Mouse (Mus musculus) erythroblast, embryonic 14.5 days (primary cell): ENCODE results near the gene Tstd3. TPM values are rescaled to one million over a fixed set of nuclear protein-coding genes. Genes with fewer than 3 reads are reported as not detected.

Source experiments
- H3K27me3 ChIP-seq: 2 replicates; pipeline ENCODE4 v1.6.1; 2012; ENCODE audit warnings: inconsistent platforms; ENCODE audit not compliant: control insufficient read depth
- H3K36me3 ChIP-seq: 2 replicates; pipeline ENCODE4 v1.6.1; 2012; ENCODE audit warnings: mild to moderate bottlenecking, inconsistent platforms; ENCODE audit not compliant: control insufficient read depth
- H3K4me1 ChIP-seq: 2 replicates; pipeline ENCODE4 v1.6.1; 2012; ENCODE audit warnings: inconsistent platforms; ENCODE audit not compliant: control insufficient read depth
- H3K4me3 ChIP-seq: replicated peaks from 2 replicates; pipeline ENCODE3; 2012; ENCODE audit warnings: moderate library complexity, mild to moderate bottlenecking, inconsistent platforms
- H3K9me3 ChIP-seq: 2 replicates; pipeline ENCODE4 v1.6.1; 2012; ENCODE audit warnings: low read length, inconsistent platforms, mixed read lengths; ENCODE audit not compliant: control insufficient read depth
- GATA1 ChIP-seq: IDR thresholded peaks from 2 replicates; pipeline ENCODE4 v1.6.1; 2012; ENCODE audit warnings: low read length, inconsistent platforms, mixed read lengths
- TAL1 ChIP-seq: IDR thresholded peaks from 3 replicates; pipeline ENCODE4 v1.6.1; 2012; ENCODE audit warnings: low read length, inconsistent platforms, mixed read lengths
- polyA plus RNA-seq: library from polyadenylated mRNA; stranded (reverse); fragments of >175 nt; gene quantifications from 2 replicates; pipeline ENCODE4 v1.2.3, GENCODE M21; 2012

Tstd3 gene
- polyA plus RNA-seq = 0.54 and 0.60 TPM in 2 replicates

- H3K4me1 ChIP-seq = peaks cover 21% of the 10 kb centered on the region
- 0 out of 2 replicates have a peak, but pooled peaks cover 2% of the 10 kb centered on the region for H3K9me3 ChIP-seq
- peak within 1 kb of the TSS; percentile 92 for H3K4me3 ChIP-seq
- H3K27me3 ChIP-seq = no peaks in the 10 kb centered on the region
- TF ChIP-seq GATA1 (no peak), TAL1 (no peak)
- peaks cover 3% of the 10 kb centered on the region for H3K36me3 ChIP-seq
These were observed at the start of gene Tstd3, which contains the start of gene Usp45 for GRCm38 (mm10) chr4:21766863-21767304. Gene Tstd3 (minus strand): TSS chr4:21767212. Gene Usp45 (plus strand): TSS chr4:21767156.

GRCm38 (mm10) chr4:21814029-21814428 is 47.0 kb upstream of the Tstd3 start:
- TF ChIP-seq TAL1 (no peak), GATA1 (no peak)
- H3K9me3 ChIP-seq = no peaks in the 10 kb centered on the region
- peaks cover 99% of the 10 kb centered on the region for H3K36me3 ChIP-seq
- no peaks in the 10 kb centered on the region for H3K4me1 ChIP-seq
- no peak overlapping the region for H3K4me3 ChIP-seq
- no peaks in the 10 kb centered on the region for H3K27me3 ChIP-seq

GRCm38 (mm10) chr4:21812635-21813034 is 45.6 kb upstream of the Tstd3 start:
- H3K9me3 ChIP-seq = no peaks in the 10 kb centered on the region
- TF ChIP-seq TAL1 (no peak), GATA1 (no peak)
- H3K27me3 ChIP-seq = no peaks in the 10 kb centered on the region
- H3K4me1 ChIP-seq = no peaks in the 10 kb centered on the region
- H3K4me3 ChIP-seq = no peak overlapping the region
- H3K36me3 ChIP-seq = peaks cover 95% of the 10 kb centered on the region

DNA sequence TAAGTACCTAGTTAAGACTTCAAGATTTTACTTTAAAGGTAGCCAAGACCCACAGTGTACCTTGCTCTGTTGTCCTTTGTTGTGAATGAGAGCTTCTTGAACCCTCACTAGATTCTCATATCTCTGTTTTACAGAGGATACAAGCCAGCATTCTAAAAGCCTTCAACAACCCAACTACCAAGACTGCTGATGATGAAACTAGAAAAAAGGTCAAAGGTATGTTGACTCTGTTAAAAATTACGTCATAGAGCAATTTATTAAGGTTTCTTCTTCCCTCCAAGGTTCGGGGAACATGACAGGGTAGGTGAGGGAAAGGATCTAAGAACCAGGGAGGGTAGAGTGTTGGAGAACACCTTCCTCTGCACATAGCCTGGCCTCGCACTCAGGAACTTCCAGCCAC is 43.6 kb upstream of the Tstd3 start:
- H3K4me3 ChIP-seq = no peak overlapping the region
- no peaks in the 10 kb centered on the region for H3K4me1 ChIP-seq
- H3K27me3 ChIP-seq = no peaks in the 10 kb centered on the region
- peaks cover 95% of the 10 kb centered on the region for H3K36me3 ChIP-seq
- TF ChIP-seq TAL1 = no peak
- TF ChIP-seq GATA1 = no peak
- no peaks in the 10 kb centered on the region for H3K9me3 ChIP-seq

- no peaks in the 10 kb centered on the region for H3K27me3 ChIP-seq
- H3K36me3 ChIP-seq = peaks cover 95% of the 10 kb centered on the region
- no peaks in the 10 kb centered on the region; the same call in 1 of the 2 replicates for H3K4me1 ChIP-seq
- H3K9me3 ChIP-seq = no peaks in the 10 kb centered on the region
- H3K4me3 ChIP-seq = no peak overlapping the region
- TF ChIP-seq TAL1 (no peak), GATA1 (no peak)
These were observed 40.2 kb upstream of the Tstd3 start for GRCm38 (mm10) chr4:21807204-21807603.

GRCm38 (mm10) chr4:21801620-21802019 is 34.6 kb upstream of the Tstd3 start:
- peaks cover 100% of the 10 kb centered on the region for H3K36me3 ChIP-seq
- H3K9me3 ChIP-seq = no peaks in the 10 kb centered on the region
- TF ChIP-seq TAL1 (no peak), GATA1 (no peak)

GRCm38 (mm10) chr4:21801013-21801412 is 34.0 kb upstream of the Tstd3 start:
- H3K36me3 ChIP-seq = peaks cover 100% of the 10 kb centered on the region

More at GRCm38 (mm10) chr4:21801620-21802019, 34.6 kb upstream of the Tstd3 start:
- no peak overlapping the region for H3K4me3 ChIP-seq
- peaks cover 16% of the 10 kb centered on the region for H3K4me1 ChIP-seq
- H3K27me3 ChIP-seq = no peaks in the 10 kb centered on the region

DNA sequence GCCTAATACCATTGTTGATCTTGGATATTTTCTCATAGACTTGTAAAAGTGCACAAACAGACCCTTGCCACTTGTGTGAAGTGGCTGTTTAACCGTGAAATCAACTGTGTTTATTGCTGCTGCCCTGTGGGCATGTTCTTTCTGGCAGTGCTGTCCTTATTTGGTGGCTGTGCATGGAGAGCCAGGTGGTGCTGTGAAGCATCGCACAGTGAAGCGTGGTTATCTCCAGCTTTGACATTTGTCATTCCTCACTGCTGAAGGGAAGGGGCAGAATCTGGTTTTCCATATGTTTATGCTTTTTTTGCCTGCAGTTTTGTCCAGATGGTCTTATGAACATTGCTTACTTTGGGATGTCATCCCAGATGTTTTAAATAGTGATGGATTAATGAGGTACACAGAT is 26.6 kb upstream of the Tstd3 start:
- Histone ChIP-seq H3K9me3 (no peaks in the 10 kb centered on the region; the same call in 1 of the 2 replicates), H3K27me3 (no peaks in the 10 kb centered on the region), H3K4me3 (no peak overlapping the region), H3K36me3 (peaks cover 97% of the 10 kb centered on the region), H3K4me1 (peaks cover 5% of the 10 kb centered on the region; the same call in 1 of the 2 replicates)
- no peak for TF ChIP-seq TAL1
- TF ChIP-seq GATA1 = no peak

More at GRCm38 (mm10) chr4:21801013-21801412, 34.0 kb upstream of the Tstd3 start:
- Histone ChIP-seq H3K9me3 (no peaks in the 10 kb centered on the region), H3K27me3 (no peaks in the 10 kb centered on the region), H3K4me3 (no peak overlapping the region), H3K4me1 (peaks cover 16% of the 10 kb centered on the region)
- TF ChIP-seq GATA1 = no peak
- no peak for TF ChIP-seq TAL1

DNA sequence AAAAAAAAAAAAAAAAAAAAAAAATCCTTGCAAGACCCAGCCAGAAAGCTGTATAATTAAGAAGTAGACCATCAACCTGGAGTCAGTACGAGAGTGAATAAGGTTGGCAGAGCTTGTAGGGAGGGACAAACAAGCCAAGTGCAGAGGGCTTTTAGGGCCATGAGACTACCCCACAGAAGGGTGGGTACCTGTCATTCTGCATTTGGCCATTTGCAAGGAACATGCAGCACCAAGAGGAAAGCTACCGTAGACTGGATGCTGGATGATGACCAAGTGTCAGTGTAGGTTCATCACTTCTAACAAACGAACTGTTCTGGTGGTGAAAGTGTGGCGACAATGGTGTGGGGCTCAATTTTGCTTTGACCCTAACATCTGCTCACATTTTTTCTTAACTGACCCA is 22.8 kb upstream of the Tstd3 start:
- Histone ChIP-seq H3K36me3 (peaks cover 91% of the 10 kb centered on the region), H3K4me1 (peaks cover 24% of the 10 kb centered on the region), H3K27me3 (no peaks in the 10 kb centered on the region), H3K4me3 (no peak overlapping the region), H3K9me3 (no peaks in the 10 kb centered on the region; the same call in 1 of the 2 replicates)
- TF ChIP-seq TAL1 (no peak), GATA1 (no peak)

GRCm38 (mm10) chr4:21788903-21789302 is 21.9 kb upstream of the Tstd3 start:
- TF ChIP-seq GATA1 (no peak), TAL1 (no peak)
- Histone ChIP-seq H3K36me3 (peaks cover 93% of the 10 kb centered on the region), H3K27me3 (no peaks in the 10 kb centered on the region), H3K4me1 (peaks cover 33% of the 10 kb centered on the region), H3K9me3 (no peaks in the 10 kb centered on the region; the same call in 1 of the 2 replicates), H3K4me3 (no peak overlapping the region)
